Mouse (Mus musculus) liver, postnatal 0 days (tissue): ENCODE measurements around the gene Unk.

Experiments
- CTCF ChIP-seq: sonication (generic); IDR thresholded peaks from 2 replicates; pipeline ENCODE4 v1.5.1; 2016; ENCODE audit warnings: antibody characterized with exemption, low read depth
- EP300 ChIP-seq: IDR thresholded peaks from 2 replicates; pipeline ENCODE4 v1.6.1; 2016; ENCODE audit warnings: antibody characterized with exemption, low read depth, mild to moderate bottlenecking

GRCm38 (mm10) chr11:116095573-116095972 is 65.5 kb downstream of the Unk start:
- TF ChIP-seq CTCF: no peak
- TF ChIP-seq EP300: no peak
